Mouse (Mus musculus) gastrocnemius, postnatal 4 days (tissue): Measurements from ENCODE around the gene Traf3ip3. TPM values are rescaled to one million over a fixed set of nuclear protein-coding genes. Genes with fewer than 3 reads are reported as not detected.

Source experiments
- DNase-seq, 2 experiments: peaks; one replicate each; pipeline ENCODE4 v3.0.0; 2021 to 2022; ENCODE audit warnings: low spot score in 2 of 2, mixed read lengths in 2 of 2
- total RNA-seq, 2 experiments: library from RNA; stranded (reverse); gene quantifications; 2 replicates each; pipeline ENCODE4 v1.2.3; 2021

Gene Traf3ip3
- total RNA-seq, 2 experiments from 2014 or later, result 77.1 to 86.9 TPM

DNA sequence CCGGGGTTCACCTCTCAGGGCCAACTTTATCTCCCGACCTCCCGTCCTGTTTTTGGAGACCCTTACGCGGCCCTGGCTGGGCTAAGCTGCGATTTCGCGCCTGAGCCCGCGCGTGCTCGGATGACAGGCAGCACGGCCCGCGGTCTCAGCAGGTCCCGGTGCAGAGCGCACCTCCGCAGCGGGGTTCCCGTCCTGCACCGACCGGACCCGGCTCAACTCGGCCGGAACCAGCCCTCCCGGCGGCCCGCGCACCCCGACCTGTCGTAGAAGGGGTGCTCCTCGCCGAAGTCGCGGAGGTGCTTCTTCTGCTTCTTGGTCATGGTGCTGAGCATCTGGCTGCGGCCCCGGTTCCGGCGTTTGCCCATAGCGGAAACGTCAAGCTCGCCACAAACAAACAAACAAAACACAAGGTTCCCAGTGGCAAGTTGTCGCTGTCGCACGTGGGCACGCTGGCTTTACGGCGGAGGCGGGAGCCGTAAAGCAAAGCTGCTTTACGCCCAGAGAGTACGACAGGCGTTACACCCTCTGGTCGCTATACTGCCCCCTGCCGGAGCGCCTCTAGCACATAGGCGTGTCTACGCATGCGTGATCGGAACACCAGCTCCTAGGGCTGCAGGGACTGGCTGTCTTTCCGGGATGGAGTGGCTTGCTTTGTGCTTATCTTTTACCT, 71.6 kb downstream of the Traf3ip3 start, which contains the start of gene Diexf:
Gene Diexf, minus strand, starts transcription at position 487 of the 670 bp plus-strand sequence.
- peak; percentile 95 to 98 for DNase-seq

DNA sequence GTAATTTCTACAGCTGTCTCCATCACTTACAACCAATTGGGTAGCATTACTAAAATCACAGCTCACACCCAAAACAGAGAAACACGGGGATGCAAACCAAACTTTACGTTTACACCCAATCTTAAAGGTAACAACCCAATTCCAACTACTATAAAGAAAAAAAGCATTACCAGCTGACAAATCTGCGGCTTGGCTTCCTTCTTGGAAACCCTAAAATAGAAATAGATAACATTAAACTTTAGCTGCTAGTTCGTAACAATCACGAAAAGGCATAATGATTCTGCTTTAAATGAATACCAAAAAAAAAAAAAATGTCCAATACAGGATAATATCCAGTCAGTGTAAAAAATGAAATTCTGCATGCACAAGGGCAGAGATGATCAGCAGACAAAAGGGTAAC, 72.2 kb downstream of the Traf3ip3 start:
- no peak for DNase-seq

DNA sequence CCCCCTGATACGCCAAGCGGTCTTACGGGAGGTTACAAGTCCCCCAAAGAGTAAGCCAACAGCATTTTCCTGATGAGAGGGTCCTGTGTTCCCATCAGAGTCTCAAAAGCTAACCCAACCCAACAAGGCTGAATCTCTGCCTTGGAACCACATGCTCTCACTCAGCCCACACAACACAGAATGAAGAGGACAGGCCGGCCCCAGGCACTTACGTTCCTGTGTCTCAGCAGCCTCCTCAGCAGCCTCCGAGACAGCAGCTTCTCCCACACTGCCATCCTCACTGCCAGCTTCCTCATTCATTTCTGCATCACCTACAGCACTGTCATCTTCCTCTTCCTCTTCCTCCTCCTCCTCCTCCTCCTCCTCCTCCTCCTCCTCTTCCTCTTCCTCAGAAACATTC, 73.4 kb downstream of the Traf3ip3 start:
- DNase-seq, result no peak

DNA sequence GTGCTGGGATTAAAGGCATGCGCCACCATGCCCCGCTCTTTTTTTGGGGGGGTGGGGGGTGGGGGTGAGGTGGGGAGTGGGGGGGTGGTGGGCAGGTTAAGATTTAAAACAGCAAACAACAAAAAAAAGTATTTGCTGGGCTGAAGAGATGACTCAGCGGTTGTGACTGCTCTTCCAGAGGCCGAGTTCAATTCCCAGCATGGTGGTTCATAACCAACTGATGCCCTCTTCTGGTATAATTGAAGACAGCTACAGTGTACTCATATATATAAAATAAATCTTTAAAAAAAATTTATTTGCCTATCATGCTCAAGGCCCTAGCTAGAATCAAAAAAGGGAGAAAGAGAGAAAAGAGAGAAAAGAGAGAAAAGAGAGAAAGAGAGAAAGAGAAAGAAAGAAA, 75.7 kb downstream of the Traf3ip3 start:
- DNase-seq, result no peak

Other genes with a start within 250 kb of the Traf3ip3 start
- 1 to 10 TPM; 1.4 to 1.5 TPM for gene Syt14, start 165.9 kb downstream of the Traf3ip3 start, total RNA-seq
- gene Diexf, start 71.4 kb downstream of the Traf3ip3 start, total RNA-seq, result 10 to 100 TPM; 16.6 to 18.1 TPM
- 1 to 10 TPM; 6.4 to 6.9 TPM for gene Irf6, start 48.6 kb downstream of the Traf3ip3 start, total RNA-seq
- 1 to 10 TPM; 6.6 to 7.2 TPM for gene A130010J15Rik, start 33.7 kb downstream of the Traf3ip3 start, total RNA-seq
- gene Lamb3, start 6.0 kb upstream of the Traf3ip3 start, total RNA-seq, result 1 to 10 TPM; 2.0 to 4.5 TPM
- 1 to 10 TPM; 3.7 to 3.9 TPM for gene Hsd11b1, start 62.4 kb upstream of the Traf3ip3 start, total RNA-seq
- 10 to 100 TPM; 45.2 to 61.4 TPM for gene G0s2, start 71.5 kb upstream of the Traf3ip3 start, total RNA-seq
- 1 to 10 TPM; 1.0 to 1.2 TPM for gene Camk1g, start 168.6 kb upstream of the Traf3ip3 start, total RNA-seq